Mouse (Mus musculus): ENCODE data around the gene Plac1.

DNA sequence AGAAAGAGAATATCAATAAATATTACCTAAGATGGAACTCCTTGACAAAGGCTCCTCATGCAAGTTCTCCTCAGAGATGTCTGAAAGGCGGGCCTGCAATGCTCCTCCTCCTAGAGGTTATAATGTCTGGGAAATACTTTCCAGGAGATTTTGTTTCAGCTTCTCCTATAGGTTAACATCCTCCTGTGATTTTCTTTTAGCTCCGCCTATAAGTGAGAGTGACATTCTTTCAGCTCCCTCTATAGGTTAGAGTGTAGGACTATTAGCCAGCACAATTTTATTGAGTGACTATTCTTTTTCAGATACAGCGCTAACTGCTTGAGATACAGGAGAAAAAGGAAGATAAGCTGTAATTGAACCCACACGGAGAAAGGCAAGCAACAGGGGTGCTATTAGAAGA lies at the start of gene Plac1:
- TF ChIP-seq POLR2A (IDR thresholded peaks at IDR 0.05; ENCODE audit: low read depth, low read length) (no peak), CTCF (conservative IDR thresholded peaks at IDR 0.05 in 1 of 2, IDR thresholded peaks at IDR 0.05 in 1 of 2; ENCODE audit: low read depth in 2 of 2, low read length in 2 of 2) (no peak), MAFK (IDR thresholded peaks at IDR 0.05; ENCODE audit: insufficient replicate concordance, low read length) (no peak), E2F4 (IDR thresholded peaks at IDR 0.05; ENCODE audit: insufficient replicate concordance, low read depth, low read length) (no peak), UBTF (IDR thresholded peaks at IDR 0.05; ENCODE audit: low read depth, low read length) (no peak), ELF1 (IDR thresholded peaks at IDR 0.05; ENCODE audit: low read depth, low read length) (no peak)
